In the genomic region with DNA sequence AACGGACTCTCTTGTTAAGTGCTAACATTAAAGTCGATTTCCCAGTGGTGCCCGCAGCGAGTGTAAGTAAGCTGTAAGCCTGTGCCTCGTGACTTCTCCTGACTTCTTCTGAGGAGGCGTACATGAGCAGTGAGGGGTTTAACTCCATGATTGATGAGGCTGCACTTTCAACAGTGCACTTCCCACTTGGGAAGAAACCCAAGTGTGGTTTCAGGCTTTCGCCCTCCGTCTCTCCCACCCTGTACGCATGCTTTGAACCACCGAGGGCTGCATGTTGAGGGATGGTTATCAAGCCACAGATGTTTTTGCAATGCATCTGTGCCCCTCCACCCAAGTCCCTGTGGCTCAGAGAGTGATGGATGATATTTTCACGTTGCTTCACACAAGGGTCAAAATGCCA, we compare ENCODE assay signal across 12 mouse cellular contexts. TPM values are rescaled to one million over a fixed set of nuclear protein-coding genes. Genes with fewer than 3 reads are reported as not detected.
DNase-seq lines count a peak whose midpoint lies in the region; ATAC-seq lines count a peak whose summit lies in the region.
"Had no signal": no experiment of that assay in that cellular context is flagged by ENCODE, and none has a peak within 500 bp of the region (broad histone marks: within the 10 kb centered on the region; RNA-seq: fewer than 3 reads in every experiment).

No protein-coding gene starts in this region.

- peaks cover 45% of the 10 kb centered on the region for H3K4me1 ChIP-seq in midbrain, embryonic 11.5 days (ENCODE audit: control insufficient read depth, insufficient read depth, low read length)
- peaks cover 6% of the 10 kb centered on the region for H3K4me1 ChIP-seq in midbrain, embryonic 16.5 days (ENCODE audit: control insufficient read depth, insufficient read depth, low read length)
- H3K4me1 ChIP-seq in limb, embryonic 12.5 days (replicated peaks): peaks cover 38% of the 10 kb centered on the region

- 43% methylated on average over 11 of the region's 11 CpGs for WGBS in midbrain, embryonic 11.5 days
- 40% methylated on average over 11 of the region's 11 CpGs for WGBS in midbrain, embryonic 16.5 days
- WGBS in limb, embryonic 12.5 days: 19% methylated on average over 11 of the region's 11 CpGs

- H3K36me3 ChIP-seq in midbrain, embryonic 11.5 days (ENCODE audit: control insufficient read depth, insufficient read depth, low read length): no peaks in the 10 kb centered on the region
- H3K36me3 ChIP-seq in midbrain, embryonic 16.5 days (ENCODE audit: control insufficient read depth, insufficient read depth, low read length): no peaks in the 10 kb centered on the region
- no peaks in the 10 kb centered on the region for H3K36me3 ChIP-seq in limb, embryonic 12.5 days
- H3K36me3 ChIP-seq: liver, embryonic 13.5 days had no signal

- DNase-seq in midbrain, embryonic 11.5 days (ENCODE audit: low spot score, missing footprints): peak; percentile 88
- DNase-seq in forelimb bud, embryonic 11.5 days (ENCODE audit: low read depth, low spot score): peak; percentile 59
- DNase-seq in yolk sac, embryonic 10.5 days (ENCODE audit: low spot score): peak; percentile 36
- no peak for DNase-seq in thymus, postnatal 10 days (ENCODE audit: low spot score in 2 of 2)
- DNase-seq: heart, adult 18-20 months; kidney, postnatal 36 days; liver, embryonic 13.5 days; spleen, adult 18-20 months had no signal

- H3K27ac ChIP-seq in midbrain, embryonic 11.5 days (ENCODE audit: low read depth, low read length): no peak overlapping the region
- no peak overlapping the region for H3K27ac ChIP-seq in midbrain, embryonic 16.5 days (ENCODE audit: low read length)
- H3K27ac ChIP-seq in limb, embryonic 12.5 days: no peak overlapping the region
- H3K27ac ChIP-seq: liver, embryonic 13.5 days had no signal

- H3K9me3 ChIP-seq in midbrain, embryonic 11.5 days (ENCODE audit: control insufficient read depth, low read length): no peaks in the 10 kb centered on the region
- H3K9me3 ChIP-seq in midbrain, embryonic 16.5 days (replicated peaks; ENCODE audit: control insufficient read depth, low read length, poor library complexity, severe bottlenecking): no peaks in the 10 kb centered on the region
- H3K9me3 ChIP-seq in limb, embryonic 12.5 days: no peaks in the 10 kb centered on the region
- H3K9me3 ChIP-seq: liver, embryonic 13.5 days had no signal

- H3K9ac ChIP-seq in midbrain, embryonic 11.5 days (ENCODE audit: low read length): no peak overlapping the region
- H3K9ac ChIP-seq in midbrain, embryonic 16.5 days (ENCODE audit: low read depth, low read length): no peak overlapping the region
- H3K9ac ChIP-seq in limb, embryonic 12.5 days (replicated peaks): no peak overlapping the region
- H3K9ac ChIP-seq: liver, embryonic 13.5 days had no signal

- ATAC-seq in midbrain, embryonic 11.5 days (ENCODE audit: low FRiP score): no peak
- no peak for ATAC-seq in midbrain, embryonic 16.5 days
- no peak for ATAC-seq in limb, embryonic 12.5 days (ENCODE audit: insufficient number of reproducible peaks, insufficient read depth, low FRiP score, low TSS enrichment, low read depth)
- ATAC-seq in CD4-positive, CD25-positive, alpha-beta regulatory T cell, adult 4 months: no peak

- no peaks in the 10 kb centered on the region for H3K27me3 ChIP-seq in midbrain, embryonic 11.5 days (ENCODE audit: control insufficient read depth, insufficient read depth, low read length)
- no peaks in the 10 kb centered on the region for H3K27me3 ChIP-seq in midbrain, embryonic 16.5 days (ENCODE audit: control insufficient read depth, insufficient read depth, low read depth, low read length)
- H3K27me3 ChIP-seq in limb, embryonic 12.5 days: no peaks in the 10 kb centered on the region
- H3K27me3 ChIP-seq: liver, embryonic 13.5 days had no signal

- H3K4me2 ChIP-seq in midbrain, embryonic 11.5 days: no peak overlapping the region
- no peak overlapping the region for H3K4me2 ChIP-seq in midbrain, embryonic 16.5 days (ENCODE audit: low read length)
- peak overlapping the region; percentile 3 for H3K4me2 ChIP-seq in limb, embryonic 12.5 days
- H3K4me2 ChIP-seq: liver, embryonic 13.5 days had no signal

- H3K4me3 ChIP-seq in midbrain, embryonic 11.5 days (ENCODE audit: low read depth, low read length): no peak overlapping the region
- no peak overlapping the region for H3K4me3 ChIP-seq in midbrain, embryonic 16.5 days (ENCODE audit: low read depth, low read length)
- H3K4me3 ChIP-seq in limb, embryonic 12.5 days (replicated peaks): no peak overlapping the region
- H3K4me3 ChIP-seq: liver, embryonic 13.5 days; myocyte had no signal

RNA-seq across cellular contexts. Expression of gene Pygo1, which starts 47.5 kb away (rescaled TPM):
- polyA plus RNA-seq in midbrain, embryonic 11.5 days (2014; fragmentation: Nextera tagmentation; extraction: Ambion mirVana): 10.1 and 10.8 TPM in 2 replicates
- 13.5 and 14.2 TPM in 2 replicates for polyA plus RNA-seq in midbrain, embryonic 16.5 days (2015; fragmentation: Nextera tagmentation; extraction: Ambion mirVana)
- polyA plus RNA-seq in limb, embryonic 12.5 days (2016; fragmentation: Nextera tagmentation; extraction: Ambion mirVana): 11.4 and 11.5 TPM in 2 replicates
- not detected for polyA plus RNA-seq in CD4-positive, CD25-positive, alpha-beta regulatory T cell, adult 4 months (2017; shearing (Covaris generic))

Comparison
In these comparisons a context has a peak if more than half of its experiments do, and no peak if none do; other contexts are left out.
1. DNase-seq: peak in midbrain, embryonic 11.5 days (single experiment), forelimb bud, embryonic 11.5 days (single experiment) and yolk sac, embryonic 10.5 days (single experiment); none in thymus, postnatal 10 days (0 of 2).
2. RNA of gene Pygo1, which starts 47.5 kb away (polyA plus RNA-seq): 13.5 to 14.2 TPM in midbrain, embryonic 16.5 days, 11.4 to 11.5 TPM in limb, embryonic 12.5 days and 10.1 to 10.8 TPM in midbrain, embryonic 11.5 days; not detected in CD4-positive, CD25-positive, alpha-beta regulatory T cell, adult 4 months; every median in the first group is over 10 times any median in the second.